Mouse (Mus musculus): ENCODE measurements around the gene Sh3bp5.

Sh3bp5 gene

GRCm38 (mm10) chr14:31410123-31410724 lies 25.7 kb downstream of the Sh3bp5 start:
- DNase-seq (ENCODE audit: low read depth) = no peak

- DNase-seq (ENCODE audit: low read depth) = no peak
Observed at GRCm38 (mm10) chr14:31408666-31409065, 27.2 kb downstream of the Sh3bp5 start.

GRCm38 (mm10) chr14:31407911-31408604 lies 27.8 kb downstream of the Sh3bp5 start:
- no peak for DNase-seq (ENCODE audit: low read depth)

- no peak for DNase-seq (ENCODE audit: low read depth)
Observed at GRCm38 (mm10) chr14:31407208-31407607, 28.7 kb downstream of the Sh3bp5 start.

- DNase-seq (ENCODE audit: low read depth) = no peak
Observed at GRCm38 (mm10) chr14:31406154-31406810, 29.6 kb downstream of the Sh3bp5 start.

- no peak for DNase-seq (ENCODE audit: low read depth)
Observed at GRCm38 (mm10) chr14:31405652-31406051, 30.2 kb downstream of the Sh3bp5 start.

- no peak for DNase-seq (ENCODE audit: low read depth)
Observed at GRCm38 (mm10) chr14:31404663-31405062, 31.2 kb downstream of the Sh3bp5 start.

- peak; percentile 58 for DNase-seq (ENCODE audit: low read depth)
Observed at GRCm38 (mm10) chr14:31403995-31404394, 31.9 kb downstream of the Sh3bp5 start.

- no peak for DNase-seq (ENCODE audit: low read depth)
Observed at GRCm38 (mm10) chr14:31403556-31403955, 32.3 kb downstream of the Sh3bp5 start.

- no peak for DNase-seq (ENCODE audit: low read depth)
Observed at GRCm38 (mm10) chr14:31402693-31403092, 33.2 kb downstream of the Sh3bp5 start.

GRCm38 (mm10) chr14:31401918-31402427 lies 33.9 kb downstream of the Sh3bp5 start:
- no peak for DNase-seq (ENCODE audit: low read depth)

GRCm38 (mm10) chr14:31400896-31401295 lies 35.0 kb downstream of the Sh3bp5 start:
- DNase-seq (ENCODE audit: low read depth) = no peak

- DNase-seq (ENCODE audit: low read depth) = no peak
Observed at GRCm38 (mm10) chr14:31400246-31400645, 35.6 kb downstream of the Sh3bp5 start.

- DNase-seq (ENCODE audit: low read depth) = no peak
Observed at GRCm38 (mm10) chr14:31399271-31399670, 36.6 kb downstream of the Sh3bp5 start.

- DNase-seq (ENCODE audit: low read depth) = no peak
Observed at GRCm38 (mm10) chr14:31398819-31399218, 37.1 kb downstream of the Sh3bp5 start.

GRCm38 (mm10) chr14:31397791-31398595 lies 37.9 kb downstream of the Sh3bp5 start:
- no peak for DNase-seq (ENCODE audit: low read depth)

- no peak for DNase-seq (ENCODE audit: low read depth)
Observed at GRCm38 (mm10) chr14:31397353-31397752, 38.5 kb downstream of the Sh3bp5 start.

GRCm38 (mm10) chr14:31396428-31396827 lies 39.5 kb downstream of the Sh3bp5 start:
- DNase-seq (ENCODE audit: low read depth) = no peak

- no peak for DNase-seq (ENCODE audit: low read depth)
Observed at GRCm38 (mm10) chr14:31395629-31396199, 40.2 kb downstream of the Sh3bp5 start.

GRCm38 (mm10) chr14:31394822-31395532 lies 40.9 kb downstream of the Sh3bp5 start:
- no peak for DNase-seq (ENCODE audit: low read depth)

GRCm38 (mm10) chr14:31393936-31394630 lies 41.8 kb downstream of the Sh3bp5 start:
- no peak for DNase-seq (ENCODE audit: low read depth)

All from c-Kit-positive CD71-positive TER-119-negative erythroid progenitor cells, embryonic 14.5 days (primary cell).